Mouse (Mus musculus): Measurements from ENCODE around the gene Ikbke.
A peak's percentile ranks its signal among the peaks of the same experiment; 100 is the strongest.

Ikbke gene

GRCm38 (mm10) chr1:131279456-131279776 is at the start of gene Ikbke:
Gene Ikbke (minus strand): TSS chr1:131279606.
- DNase-seq: no peak

DNA sequence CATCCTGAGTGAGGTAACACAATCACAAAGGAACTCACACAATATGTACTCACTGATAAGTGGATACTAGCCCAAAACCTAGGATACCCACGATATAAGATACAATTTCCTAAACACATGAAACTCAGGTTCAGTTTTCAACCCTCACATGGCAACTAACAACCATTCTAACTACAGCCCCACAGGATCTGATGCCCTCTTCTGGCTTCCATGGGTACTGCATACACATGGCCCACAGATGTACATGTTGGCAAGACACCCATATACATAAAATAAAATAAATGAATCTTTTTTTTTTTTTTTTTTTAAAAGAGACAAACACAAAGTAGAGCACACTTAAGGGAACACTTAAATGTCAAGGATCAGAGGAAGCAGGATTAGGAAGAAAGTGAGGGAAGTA is 49.7 kb upstream of the Ikbke start:
- DNase-seq: peak; percentile 30

- DNase-seq: no peak
Measured at GRCm38 (mm10) chr1:131327167-131327566, 47.8 kb upstream of the Ikbke start.

GRCm38 (mm10) chr1:131324816-131325463 is 45.5 kb upstream of the Ikbke start:
- DNase-seq: no peak

DNA sequence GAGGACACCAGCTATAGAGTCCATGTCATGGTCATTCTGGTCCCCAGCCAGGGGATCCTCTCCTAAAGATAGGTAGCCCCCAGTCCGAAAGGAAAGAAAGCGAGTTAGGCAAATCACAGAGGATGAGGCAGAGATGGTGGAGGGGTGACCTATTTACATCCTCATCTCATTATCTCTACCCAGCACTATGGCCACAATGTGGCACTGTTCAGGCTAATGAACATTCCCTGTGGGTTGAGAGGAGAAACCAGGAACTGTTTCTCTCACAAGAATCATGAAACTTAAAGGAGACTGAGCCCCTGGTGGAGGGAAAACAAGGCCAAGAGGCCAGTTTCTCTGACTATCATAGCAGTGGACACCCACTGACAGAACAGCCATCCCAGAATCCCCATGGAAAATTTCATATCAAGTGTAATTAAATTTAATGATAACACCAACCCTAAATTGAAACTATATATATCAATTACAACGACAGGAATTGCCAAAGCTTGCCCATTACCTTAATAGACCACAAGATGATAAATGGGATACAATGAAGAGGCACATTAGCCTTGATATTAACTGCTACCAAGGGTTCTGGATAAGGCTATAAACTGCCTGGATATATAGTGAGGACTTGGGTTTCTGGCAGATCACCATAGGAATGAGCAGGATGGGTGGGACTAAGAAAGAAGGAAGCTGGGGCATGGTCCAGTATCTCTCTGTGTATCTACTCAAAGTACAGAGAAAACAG is 40.4 kb upstream of the Ikbke start:
- DNase-seq: no peak

- no peak for DNase-seq
Measured at GRCm38 (mm10) chr1:131318397-131318796, 39.0 kb upstream of the Ikbke start.

DNA sequence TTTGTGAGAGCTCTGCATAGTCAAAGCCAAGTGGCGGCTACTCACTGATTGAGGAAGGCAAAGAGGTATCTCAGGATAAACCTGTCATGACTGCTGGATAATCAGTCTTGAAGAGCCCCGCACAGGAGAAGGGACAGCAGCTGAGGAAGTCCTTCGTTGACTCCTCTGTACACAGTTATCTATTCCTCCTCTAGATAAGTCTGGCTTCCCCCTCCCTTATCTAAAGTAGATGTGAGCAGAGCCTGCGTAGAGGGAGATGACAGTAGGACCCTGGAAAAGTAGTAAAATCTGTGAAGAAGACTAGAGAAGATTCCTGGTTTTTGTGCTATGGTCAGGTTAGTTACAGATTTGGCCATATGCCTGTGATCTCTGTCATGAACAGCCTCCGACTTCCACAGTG is 38.2 kb upstream of the Ikbke start:
- DNase-seq: no peak

GRCm38 (mm10) chr1:131311284-131311683 is 31.9 kb upstream of the Ikbke start:
- no peak for DNase-seq

GRCm38 (mm10) chr1:131310237-131310818 is 30.9 kb upstream of the Ikbke start:
- DNase-seq: no peak

DNA sequence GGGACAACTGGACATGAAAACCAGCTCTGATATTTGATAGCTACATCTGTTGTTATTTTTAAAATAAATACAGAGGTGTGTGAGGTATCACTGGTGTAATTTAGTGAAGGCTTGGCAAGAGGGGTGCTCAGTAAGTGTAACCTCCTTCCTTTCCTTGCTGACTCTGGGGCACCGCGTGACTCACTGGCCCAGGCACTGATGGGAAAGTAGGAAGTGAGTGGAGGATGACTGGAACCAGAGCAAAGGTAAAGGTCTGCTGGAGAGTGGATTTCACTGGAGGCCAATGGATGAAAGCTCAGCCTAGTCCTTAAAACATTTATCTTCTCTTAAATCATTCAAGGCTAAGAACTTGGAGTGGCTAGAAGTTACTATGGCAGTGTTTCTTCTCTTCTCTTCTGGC is 21.3 kb upstream of the Ikbke start:
- DNase-seq: no peak

DNA sequence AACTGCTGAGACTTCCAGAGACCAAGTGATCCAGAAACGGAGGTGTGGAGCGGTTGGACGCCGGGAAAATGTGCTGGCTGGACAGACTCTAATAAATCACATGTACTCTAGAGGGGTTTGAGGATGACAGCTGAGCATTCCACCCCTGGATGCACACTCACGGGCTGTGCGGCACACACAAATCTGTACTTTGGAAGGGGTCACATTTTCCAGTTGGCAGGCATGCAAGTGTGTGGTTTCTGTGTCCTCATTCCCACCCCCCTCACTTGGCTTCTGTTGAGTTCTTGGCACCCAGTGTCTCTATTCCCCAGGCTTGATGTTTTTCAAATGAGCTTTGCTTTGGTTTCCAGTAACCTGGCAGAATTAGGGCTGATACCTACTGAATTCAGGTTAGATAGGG is 20.4 kb upstream of the Ikbke start:
- DNase-seq: no peak

- no peak for DNase-seq
Measured at GRCm38 (mm10) chr1:131299240-131299639, 19.8 kb upstream of the Ikbke start.

GRCm38 (mm10) chr1:131298171-131298570 is 18.8 kb upstream of the Ikbke start:
- DNase-seq: no peak

DNA sequence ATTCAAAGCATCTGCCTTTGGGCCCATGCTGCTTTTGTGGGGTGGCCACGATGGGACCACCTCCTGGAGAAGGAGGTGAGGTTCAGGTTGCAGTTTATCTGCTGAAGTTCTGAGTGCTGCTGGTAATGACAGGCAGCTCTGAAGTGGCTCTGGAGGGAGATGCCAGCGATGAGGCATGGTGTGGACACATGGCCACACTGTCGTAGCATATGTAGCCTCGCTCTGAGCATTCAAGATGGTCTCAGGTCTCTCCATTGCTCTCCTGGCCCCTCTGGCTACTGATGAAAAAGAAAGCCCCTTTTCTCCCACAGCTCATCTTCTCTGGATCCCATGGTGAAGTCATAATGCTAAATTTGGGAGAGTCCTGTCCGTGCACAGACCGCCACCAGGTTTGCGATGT is 17.3 kb upstream of the Ikbke start:
- no peak for DNase-seq

DNA sequence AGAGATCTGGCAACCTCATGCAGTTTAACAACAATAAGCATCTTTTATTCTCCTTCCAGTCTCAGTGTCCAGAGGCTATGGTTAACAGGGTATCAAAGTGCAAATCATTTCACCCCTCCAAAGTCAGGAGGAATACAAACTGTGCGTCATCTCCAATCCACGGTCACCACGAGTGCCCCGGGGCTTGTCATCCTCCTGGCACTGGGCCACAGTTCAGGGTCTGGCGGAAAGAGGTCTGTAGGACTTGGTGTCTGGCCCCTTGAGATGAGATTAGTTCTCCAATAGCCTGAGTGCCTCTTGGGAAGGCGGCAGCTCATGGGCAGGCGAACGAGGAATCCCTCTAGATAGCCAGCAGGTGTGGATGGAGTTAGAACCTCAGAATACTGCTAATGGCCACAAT is 15.8 kb upstream of the Ikbke start:
- no peak for DNase-seq

- DNase-seq: no peak
Measured at GRCm38 (mm10) chr1:131293922-131294250, 14.5 kb upstream of the Ikbke start.

GRCm38 (mm10) chr1:131293221-131293921 is 14.0 kb upstream of the Ikbke start:
- DNase-seq: no peak

GRCm38 (mm10) chr1:131290648-131291047 is 11.2 kb upstream of the Ikbke start:
- DNase-seq: peak; percentile 80

DNA sequence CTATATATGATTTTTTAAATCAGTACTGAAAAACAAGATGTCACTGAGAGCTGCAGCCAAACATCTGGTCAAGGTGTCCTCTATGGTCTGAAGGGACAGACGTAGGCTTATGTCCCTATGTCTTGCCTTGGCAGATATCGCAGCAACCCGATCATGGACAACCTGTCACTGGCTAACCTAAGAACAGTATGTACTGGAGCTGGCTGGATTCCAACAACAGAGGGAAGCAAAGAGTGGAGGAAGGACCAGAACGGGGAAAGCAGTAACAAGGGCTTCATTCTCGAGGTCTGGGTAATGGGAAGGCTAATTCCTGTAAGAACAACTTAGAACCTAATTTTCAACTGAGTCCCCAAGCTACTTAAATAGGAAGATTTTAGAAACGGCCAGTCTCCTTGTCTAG is 9.5 kb upstream of the Ikbke start:
- no peak for DNase-seq

- DNase-seq: no peak
Measured at GRCm38 (mm10) chr1:131287267-131287666, 7.9 kb upstream of the Ikbke start.

GRCm38 (mm10) chr1:131286803-131287202 is 7.4 kb upstream of the Ikbke start:
- peak; percentile 20 for DNase-seq

GRCm38 (mm10) chr1:131284616-131285015 is 5.2 kb upstream of the Ikbke start:
- no peak for DNase-seq

GRCm38 (mm10) chr1:131284167-131284566 is 4.8 kb upstream of the Ikbke start:
- DNase-seq: no peak

DNA sequence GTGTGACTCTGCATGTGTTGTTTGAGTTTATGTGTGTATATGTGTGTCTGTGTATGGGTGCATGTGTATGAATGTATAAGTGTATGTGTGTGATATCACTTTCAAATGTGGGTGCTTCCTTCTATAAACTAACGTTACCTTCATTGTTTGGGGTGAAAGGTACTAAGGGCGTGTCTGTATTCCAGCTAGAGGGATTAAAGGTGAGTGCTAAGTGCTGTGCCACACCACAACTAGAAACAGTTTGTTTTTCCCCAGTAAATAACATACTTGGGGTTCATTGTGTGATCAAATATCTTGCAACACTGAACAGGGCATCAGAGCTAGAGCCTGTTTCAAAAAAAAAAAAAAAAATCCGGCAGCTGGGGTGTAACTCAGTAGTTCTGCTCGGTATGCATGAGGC is 2.3 kb upstream of the Ikbke start:
- DNase-seq: no peak
